Mouse (Mus musculus): ENCODE measurements at regions not wholly inside any gene's neighbourhood (a gene's known extent, or its start where the extent isn't known, plus 50 kb on each side); places are given as distances from the start of the nearest gene placed in this dataset.
A peak's percentile ranks its signal among the peaks of the same experiment; 100 is the strongest.

DNA sequence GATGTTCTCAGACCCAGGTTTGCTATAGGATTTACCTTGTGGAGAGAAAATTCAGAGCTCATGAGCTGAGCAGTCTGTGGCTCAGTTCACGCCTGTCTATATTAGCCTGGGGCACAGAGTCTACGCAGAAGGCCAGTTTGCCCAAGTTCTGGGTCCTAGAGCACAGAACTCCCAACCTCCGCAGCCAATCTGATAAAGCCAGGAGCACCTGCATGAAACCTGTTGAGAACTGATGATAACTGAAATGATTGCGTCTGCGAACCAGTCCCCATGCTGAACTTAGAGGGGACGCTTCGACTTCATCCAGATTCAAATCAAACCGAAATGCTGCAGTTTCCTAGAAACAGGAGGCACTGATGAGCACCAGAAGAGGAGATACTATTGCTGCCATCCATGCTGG, 229.0 kb upstream of the Zfp637 start:
- Histone ChIP-seq H3K9ac (no peak overlapping the region), H3K9me3 (ENCODE audit: low read length) (no peaks in the 10 kb centered on the region), H3K4me1 (ENCODE audit: insufficient read depth) (no peaks in the 10 kb centered on the region), H3K27me3 (ENCODE audit: insufficient read depth, low read length) (no peaks in the 10 kb centered on the region), H3K36me3 (ENCODE audit: insufficient read depth) (no peaks in the 10 kb centered on the region), H3K4me3 (ENCODE audit: low read depth, low read length) (no peak overlapping the region), H3K4me2 (ENCODE audit: low read depth) (no peak overlapping the region), H3K27ac (ENCODE audit: low read depth, low read length) (no peak overlapping the region)
- no peak for TF ChIP-seq CTCF (IDR thresholded peaks at IDR 0.05; ENCODE audit: low read depth)
- ATAC-seq (no peak), DNase-seq (no peak)
- WGBS = 95% methylated on average over 8 of the region's 8 CpGs

DNA sequence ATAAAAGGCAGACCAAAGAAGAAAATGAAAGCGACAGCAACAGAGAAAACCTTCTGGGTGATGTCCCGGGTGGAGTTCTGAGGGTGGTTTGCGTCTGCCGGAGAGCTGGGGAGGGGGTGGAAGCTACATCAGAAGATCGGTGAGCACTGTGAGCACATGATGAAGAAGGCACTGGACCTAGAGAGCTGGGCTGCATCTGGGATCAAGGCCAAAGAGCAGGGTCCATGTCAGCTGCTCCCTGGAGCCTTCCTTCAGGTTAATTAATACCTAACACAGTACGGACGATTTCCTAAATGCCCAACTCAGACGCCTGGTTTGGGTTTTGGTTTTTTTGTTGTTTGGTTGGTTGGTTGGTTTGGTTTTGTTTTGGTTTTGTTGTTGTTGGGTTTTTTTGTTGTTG, 228.6 kb upstream of the Zfp637 start:
- ATAC-seq (no peak), DNase-seq (no peak)
- Histone ChIP-seq H3K27ac (ENCODE audit: low read depth, low read length) (no peak overlapping the region), H3K36me3 (ENCODE audit: insufficient read depth) (no peaks in the 10 kb centered on the region), H3K4me2 (ENCODE audit: low read depth) (no peak overlapping the region), H3K27me3 (ENCODE audit: insufficient read depth, low read length) (no peaks in the 10 kb centered on the region), H3K4me1 (ENCODE audit: insufficient read depth) (no peaks in the 10 kb centered on the region), H3K9ac (no peak overlapping the region), H3K4me3 (ENCODE audit: low read depth, low read length) (no peak overlapping the region), H3K9me3 (ENCODE audit: low read length) (no peaks in the 10 kb centered on the region)
- TF ChIP-seq CTCF (IDR thresholded peaks at IDR 0.05; ENCODE audit: low read depth) = no peak
- WGBS = 85% methylated on average over 8 of the region's 8 CpGs

DNA sequence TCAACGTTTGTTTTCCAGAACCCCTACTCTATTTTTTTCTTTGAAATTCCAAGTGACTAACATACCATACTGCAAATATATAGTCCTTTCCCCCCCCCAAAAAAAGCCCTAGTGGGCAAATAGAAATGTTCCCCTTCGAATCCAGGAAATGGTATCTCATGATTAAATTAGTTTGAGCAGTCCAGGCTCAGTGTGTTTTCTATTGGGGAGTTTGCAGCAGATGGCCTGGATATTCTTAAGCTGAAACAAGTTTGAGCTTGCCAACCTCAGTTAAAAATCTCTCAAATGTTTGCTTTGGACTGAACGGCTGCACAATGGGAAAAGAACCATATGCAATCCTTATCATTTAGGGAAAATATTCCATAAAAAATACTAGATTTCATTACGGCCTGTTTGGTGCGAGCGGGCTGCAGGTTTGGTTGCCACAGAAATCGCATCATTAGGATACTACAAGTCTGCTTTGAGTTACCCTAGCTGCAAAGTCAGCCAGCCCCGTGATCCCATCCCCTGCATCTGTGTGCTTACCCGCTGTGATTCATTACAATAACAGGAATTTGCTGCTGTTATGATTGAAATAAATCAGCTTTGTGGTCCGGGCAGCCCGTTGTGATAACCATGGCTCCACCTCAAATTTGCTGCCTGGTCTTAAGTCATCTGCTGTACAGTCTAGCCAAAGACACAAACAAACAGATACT, 227.2 kb upstream of the Zfp637 start:
- Histone ChIP-seq H3K36me3 (ENCODE audit: insufficient read depth) (no peaks in the 10 kb centered on the region), H3K9ac (peak overlapping the region; percentile 3; the same call in 1 of the 2 replicates), H3K4me2 (ENCODE audit: low read depth) (no peak overlapping the region), H3K9me3 (ENCODE audit: low read length) (0 out of 2 replicates have a peak, but pooled peaks cover 5% of the 10 kb centered on the region), H3K4me1 (ENCODE audit: insufficient read depth) (no peaks in the 10 kb centered on the region), H3K4me3 (ENCODE audit: low read depth, low read length) (no peak overlapping the region), H3K27ac (ENCODE audit: low read depth, low read length) (no peak overlapping the region), H3K27me3 (ENCODE audit: insufficient read depth, low read length) (no peaks in the 10 kb centered on the region)
- TF ChIP-seq CTCF (IDR thresholded peaks at IDR 0.05; ENCODE audit: low read depth) = no peak
- no peak for ATAC-seq
- 54% methylated on average over 11 of the region's 11 CpGs for WGBS
- peak; percentile 35 for DNase-seq

DNA sequence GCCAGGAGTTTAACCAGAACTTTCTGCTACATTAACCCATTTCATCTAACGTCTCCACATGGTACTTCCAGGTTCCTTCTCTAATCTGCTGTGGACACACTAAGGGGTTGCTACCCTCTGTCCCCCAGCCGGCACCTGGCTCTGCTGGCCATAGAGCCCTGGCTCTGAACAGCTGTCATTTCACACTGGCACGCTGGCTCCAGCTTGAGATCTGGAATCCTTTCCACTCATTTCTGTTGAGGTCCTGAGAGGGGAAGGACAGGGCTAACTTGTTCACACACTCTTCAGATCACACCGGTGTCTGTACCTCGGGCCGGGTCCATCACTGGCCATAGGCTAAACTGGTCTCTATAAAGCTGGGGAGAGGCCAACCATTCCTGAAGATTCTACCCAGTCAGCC, 226.6 kb upstream of the Zfp637 start:
- ATAC-seq = no peak
- Histone ChIP-seq H3K4me1 (ENCODE audit: insufficient read depth) (no peaks in the 10 kb centered on the region), H3K27me3 (ENCODE audit: insufficient read depth, low read length) (no peaks in the 10 kb centered on the region), H3K27ac (ENCODE audit: low read depth, low read length) (no peak overlapping the region), H3K4me3 (ENCODE audit: low read depth, low read length) (no peak overlapping the region), H3K36me3 (ENCODE audit: insufficient read depth) (no peaks in the 10 kb centered on the region), H3K9me3 (ENCODE audit: low read length) (0 out of 2 replicates have a peak, but pooled peaks cover 8% of the 10 kb centered on the region), H3K4me2 (ENCODE audit: low read depth) (no peak overlapping the region), H3K9ac (no peak overlapping the region)
- DNase-seq = no peak
- 82% methylated on average over 6 of the region's 6 CpGs for WGBS
- TF ChIP-seq CTCF (IDR thresholded peaks at IDR 0.05; ENCODE audit: low read depth) = no peak

DNA sequence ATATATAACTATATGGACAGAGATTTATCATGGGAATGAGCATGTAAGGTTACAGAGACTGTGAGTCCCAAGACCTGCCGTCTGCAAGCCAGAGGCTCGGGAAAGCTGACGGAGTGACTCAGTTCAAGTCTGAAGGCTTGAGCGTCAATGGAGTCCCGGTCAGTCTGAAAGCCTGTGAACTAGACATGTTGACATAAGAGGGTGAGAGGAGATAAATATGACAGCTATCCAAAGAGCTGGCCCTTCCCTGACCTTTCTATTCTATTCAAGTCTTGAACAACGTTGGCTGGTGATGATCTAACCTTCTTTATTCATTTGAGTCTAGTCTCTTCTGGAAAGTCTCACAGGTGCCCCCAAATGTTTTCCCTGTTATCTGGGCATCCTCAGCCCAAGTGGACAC, 223.8 kb upstream of the Zfp637 start:
- no peak for DNase-seq
- no peak overlapping the region for H3K27ac ChIP-seq (ENCODE audit: low read depth, low read length)
- no peaks in the 10 kb centered on the region for H3K36me3 ChIP-seq (ENCODE audit: insufficient read depth)
- no peak overlapping the region for H3K4me2 ChIP-seq (ENCODE audit: low read depth)
- 86% methylated on average over 6 of the region's 6 CpGs for WGBS
- no peak for TF ChIP-seq CTCF (IDR thresholded peaks at IDR 0.05; ENCODE audit: low read depth)
- H3K9me3 ChIP-seq (ENCODE audit: low read length) = 0 out of 2 replicates have a peak, but pooled peaks cover 8% of the 10 kb centered on the region
- H3K4me3 ChIP-seq (ENCODE audit: low read depth, low read length) = no peak overlapping the region
- no peak overlapping the region for H3K9ac ChIP-seq
- no peaks in the 10 kb centered on the region for H3K4me1 ChIP-seq (ENCODE audit: insufficient read depth)
- H3K27me3 ChIP-seq (ENCODE audit: insufficient read depth, low read length) = no peaks in the 10 kb centered on the region
- ATAC-seq = no peak

DNA sequence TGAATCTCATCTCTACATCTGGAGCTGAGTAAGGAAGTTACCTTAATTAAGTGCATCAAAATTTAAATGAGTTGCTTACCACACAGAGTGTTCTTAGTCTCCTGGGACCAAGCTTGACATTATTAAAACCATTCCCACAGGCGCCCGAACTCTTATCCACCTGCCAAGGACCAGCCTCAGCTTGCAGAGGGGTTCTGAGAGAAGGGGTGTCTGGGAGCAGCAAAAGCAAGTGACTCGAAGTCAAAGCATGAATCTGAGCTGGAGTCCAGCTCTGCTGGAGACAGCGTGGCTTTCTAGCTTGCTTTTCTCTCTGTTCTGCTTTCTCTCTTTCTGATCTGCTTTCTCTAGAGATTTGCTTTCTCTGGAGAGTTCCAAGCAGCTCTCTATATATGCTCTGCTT, 223.0 kb upstream of the Zfp637 start:
- no peaks in the 10 kb centered on the region for H3K27me3 ChIP-seq (ENCODE audit: insufficient read depth, low read length)
- H3K4me3 ChIP-seq (ENCODE audit: low read depth, low read length) = no peak overlapping the region
- WGBS = 85% methylated on average over 4 of the region's 4 CpGs
- H3K4me1 ChIP-seq (ENCODE audit: insufficient read depth) = no peaks in the 10 kb centered on the region
- no peak overlapping the region for H3K9ac ChIP-seq
- H3K9me3 ChIP-seq (ENCODE audit: low read length) = 0 out of 2 replicates have a peak, but pooled peaks cover 8% of the 10 kb centered on the region
- H3K36me3 ChIP-seq (ENCODE audit: insufficient read depth) = no peaks in the 10 kb centered on the region
- H3K27ac ChIP-seq (ENCODE audit: low read depth, low read length) = no peak overlapping the region
- no peak for DNase-seq
- TF ChIP-seq CTCF (IDR thresholded peaks at IDR 0.05; ENCODE audit: low read depth) = no peak
- ATAC-seq = no peak
- H3K4me2 ChIP-seq (ENCODE audit: low read depth) = no peak overlapping the region

DNA sequence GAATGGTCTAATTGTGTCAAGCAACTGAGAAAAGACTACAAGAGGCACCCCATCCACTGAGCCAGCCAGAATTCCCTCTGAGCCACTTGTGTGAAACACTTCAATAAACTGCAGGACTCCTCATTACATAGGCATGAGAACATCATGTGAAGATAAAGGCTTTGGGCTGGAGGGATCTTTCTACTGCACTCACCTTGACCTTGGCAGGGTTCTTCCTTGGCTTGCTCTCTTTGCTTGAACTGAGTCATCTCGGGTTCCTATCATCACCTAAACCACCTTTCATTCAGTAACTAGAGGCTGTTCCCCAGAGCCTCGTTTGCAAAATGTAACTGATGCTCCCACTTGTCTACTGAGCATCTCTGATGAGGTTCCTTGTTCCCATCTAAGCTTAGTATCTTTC, 221.4 kb upstream of the Zfp637 start:
- Histone ChIP-seq H3K36me3 (ENCODE audit: insufficient read depth) (no peaks in the 10 kb centered on the region), H3K27me3 (ENCODE audit: insufficient read depth, low read length) (no peaks in the 10 kb centered on the region), H3K4me1 (ENCODE audit: insufficient read depth) (no peaks in the 10 kb centered on the region), H3K27ac (ENCODE audit: low read depth, low read length) (no peak overlapping the region), H3K9ac (no peak overlapping the region), H3K4me3 (ENCODE audit: low read depth, low read length) (no peak overlapping the region), H3K4me2 (ENCODE audit: low read depth) (no peak overlapping the region), H3K9me3 (ENCODE audit: low read length) (0 out of 2 replicates have a peak, but pooled peaks cover 8% of the 10 kb centered on the region)
- DNase-seq = no peak
- WGBS = 70% methylated on average over 2 of the region's 2 CpGs
- no peak for ATAC-seq
- TF ChIP-seq CTCF (IDR thresholded peaks at IDR 0.05; ENCODE audit: low read depth) = no peak

Measured in forebrain, postnatal 0 days (tissue).